Mouse (Mus musculus) skeletal muscle tissue, adult 2 months (tissue): ENCODE results near the gene Agpat1.
A peak's percentile ranks its signal among the peaks of the same experiment; 100 is the strongest.

Experiments used
- DNase-seq: peaks from one replicate; pipeline ENCODE4 v3.0.0-alpha.2; 2012; ENCODE audit warnings: low read depth, low spot score

Agpat1 gene

DNA sequence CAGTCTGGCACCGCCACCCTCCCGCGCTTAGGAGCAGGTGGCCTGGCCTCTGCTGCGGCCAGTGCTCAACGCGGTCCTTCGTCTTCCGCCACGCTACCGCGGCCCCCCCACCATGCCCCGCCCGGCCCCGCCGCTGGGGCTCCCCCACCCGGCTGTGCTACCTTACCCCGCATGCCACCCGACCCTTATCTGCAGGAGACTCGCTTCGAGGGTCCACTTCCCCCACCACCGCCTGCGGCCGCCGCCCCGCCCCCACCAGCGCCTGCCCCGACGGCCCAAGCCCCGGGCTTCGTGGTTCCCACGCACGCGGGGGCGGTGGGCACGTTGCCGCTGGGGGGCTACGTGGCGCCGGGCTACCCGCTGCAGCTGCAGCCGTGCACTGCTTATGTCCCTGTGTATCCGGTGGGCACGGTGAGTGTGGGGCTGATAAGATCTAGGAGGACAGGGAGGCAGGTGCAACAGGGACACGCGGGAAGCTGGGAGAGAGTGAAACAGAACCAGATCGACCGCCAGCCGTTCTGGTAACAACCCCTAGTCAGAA is 26.8 kb downstream of the Agpat1 start:
- no peak for DNase-seq

DNA sequence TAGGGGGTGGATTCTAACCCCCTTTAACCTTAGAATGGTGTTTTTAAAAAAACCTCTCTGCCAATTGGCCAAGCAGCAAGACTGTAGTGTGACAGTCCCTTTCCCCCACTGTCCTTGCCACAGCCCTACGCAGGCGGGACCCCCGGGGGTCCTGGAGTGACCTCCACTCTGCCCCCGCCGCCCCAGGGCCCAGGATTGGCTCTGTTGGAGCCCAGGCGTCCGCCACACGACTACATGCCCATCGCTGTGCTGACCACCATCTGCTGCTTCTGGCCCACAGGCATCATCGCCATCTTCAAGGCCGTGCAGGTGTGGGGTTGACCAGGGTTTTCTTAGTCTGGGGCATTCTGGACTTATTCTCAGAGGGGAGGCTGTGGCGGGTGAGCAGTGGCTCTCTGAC is 27.6 kb downstream of the Agpat1 start:
- DNase-seq = no peak

- peak; percentile 71 for DNase-seq
Measured at GRCm38 (mm10) chr17:34632261-34632691, 28.2 kb downstream of the Agpat1 start.

DNA sequence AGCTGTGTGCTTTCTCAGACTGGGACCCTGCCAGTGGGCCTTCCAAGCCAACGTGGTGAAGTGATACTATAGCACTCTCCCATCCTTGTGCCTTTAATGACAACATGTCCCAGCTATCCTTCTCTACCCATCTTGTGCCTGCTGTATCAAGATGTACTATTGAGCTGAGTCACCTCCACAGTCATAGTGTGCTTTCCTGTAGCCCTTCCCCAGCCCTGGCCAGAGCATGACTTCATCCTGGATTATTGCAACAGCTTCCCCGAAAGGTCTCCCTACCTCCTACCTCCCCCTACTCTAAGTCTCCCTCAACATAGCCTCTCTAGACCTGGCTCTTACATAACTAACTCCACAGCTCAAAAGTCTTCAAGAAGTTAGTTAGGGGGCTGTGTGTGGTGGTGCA is 31.6 kb downstream of the Agpat1 start:
- no peak for DNase-seq

DNA sequence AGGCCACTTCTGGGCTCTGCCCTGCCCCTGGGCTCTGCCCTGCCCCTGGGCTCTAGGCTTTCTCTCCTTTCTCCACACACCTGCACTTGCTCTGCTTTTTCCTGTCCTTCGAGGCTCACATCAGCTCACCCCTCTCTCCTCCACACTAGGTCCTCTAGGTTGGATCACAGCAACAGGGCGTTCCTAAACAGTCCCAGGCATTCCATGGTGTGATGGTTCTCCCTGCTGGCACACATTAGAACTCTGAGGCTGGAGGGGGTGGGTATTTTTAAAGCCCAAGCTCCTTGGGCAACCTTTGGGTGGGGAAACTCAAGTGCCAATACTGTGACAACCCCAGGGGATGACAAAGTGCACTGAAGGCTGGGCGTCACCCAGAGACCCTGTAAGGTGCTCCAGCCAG is 33.4 kb downstream of the Agpat1 start:
- no peak for DNase-seq

GRCm38 (mm10) chr17:34639461-34640255 is 35.6 kb downstream of the Agpat1 start:
- DNase-seq = no peak

GRCm38 (mm10) chr17:34640778-34641601 is 36.9 kb downstream of the Agpat1 start:
- DNase-seq = no peak

GRCm38 (mm10) chr17:34641945-34642344 is 37.9 kb downstream of the Agpat1 start:
- DNase-seq = no peak

- DNase-seq = no peak
Measured at GRCm38 (mm10) chr17:34643379-34643778, 39.3 kb downstream of the Agpat1 start.

DNA sequence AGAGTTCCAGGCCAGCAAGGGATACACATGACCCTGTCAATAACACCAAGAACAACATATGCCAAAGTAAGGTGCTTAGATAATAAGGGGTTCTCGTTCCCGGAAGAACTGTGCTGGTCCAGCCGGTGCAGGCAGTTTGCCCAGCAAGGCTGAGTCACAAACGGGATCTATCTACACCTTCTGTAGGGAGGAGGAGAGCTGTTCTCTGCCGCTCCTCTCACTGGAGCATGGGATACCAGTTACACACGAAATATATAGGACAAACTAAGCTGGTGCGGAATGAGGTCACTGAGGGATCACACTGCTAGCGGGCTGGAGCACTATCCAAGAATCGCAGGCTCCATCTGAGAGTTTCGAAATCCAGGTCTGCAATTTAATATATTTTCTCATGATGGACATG is 39.9 kb downstream of the Agpat1 start:
- DNase-seq = no peak

- DNase-seq = peak; percentile 96
Measured at GRCm38 (mm10) chr17:34644608-34645007, 40.5 kb downstream of the Agpat1 start, which contains the start of gene Fkbpl. Gene Fkbpl, plus strand, starts transcription at chr17:34644764.

GRCm38 (mm10) chr17:34645256-34645829 is 41.3 kb downstream of the Agpat1 start:
- DNase-seq = no peak

DNA sequence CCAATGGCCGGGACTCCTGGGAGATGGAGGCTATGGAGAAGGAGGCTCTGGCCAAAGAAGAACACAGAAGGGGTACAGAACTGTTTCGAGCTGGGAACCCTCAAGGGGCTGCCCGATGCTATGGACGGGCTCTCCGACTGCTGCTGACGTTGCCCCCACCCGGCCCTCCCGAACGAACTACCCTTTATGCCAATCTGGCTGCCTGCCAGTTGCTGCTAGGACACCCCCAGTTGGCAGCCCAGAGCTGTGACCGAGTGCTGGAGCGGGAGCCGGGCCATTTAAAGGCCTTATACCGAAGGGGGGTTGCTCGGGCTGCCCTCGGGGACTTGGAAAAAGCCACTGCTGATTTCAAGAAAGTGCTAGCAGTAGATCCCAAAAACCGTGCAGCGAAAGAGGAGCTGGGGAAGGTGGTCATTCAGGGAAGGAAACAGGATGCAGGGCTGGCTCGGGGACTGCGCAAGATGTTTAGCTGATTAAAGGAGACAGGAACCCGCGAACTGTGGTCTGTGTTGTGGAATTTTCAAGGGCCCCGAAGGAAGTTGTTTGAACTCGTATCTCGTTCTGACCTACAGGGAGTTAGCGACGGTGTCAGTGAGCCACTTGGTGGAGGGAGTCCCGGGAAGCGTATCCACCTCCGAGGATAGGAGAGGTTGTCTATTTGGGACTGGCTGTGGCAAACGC is 41.9 kb downstream of the Agpat1 start:
- DNase-seq = no peak

GRCm38 (mm10) chr17:34646906-34647787 is 43.1 kb downstream of the Agpat1 start, which contains the start of gene Atf6b:
Gene Atf6b, plus strand, starts transcription at chr17:34647146.
- peak; percentile 97 for DNase-seq

DNA sequence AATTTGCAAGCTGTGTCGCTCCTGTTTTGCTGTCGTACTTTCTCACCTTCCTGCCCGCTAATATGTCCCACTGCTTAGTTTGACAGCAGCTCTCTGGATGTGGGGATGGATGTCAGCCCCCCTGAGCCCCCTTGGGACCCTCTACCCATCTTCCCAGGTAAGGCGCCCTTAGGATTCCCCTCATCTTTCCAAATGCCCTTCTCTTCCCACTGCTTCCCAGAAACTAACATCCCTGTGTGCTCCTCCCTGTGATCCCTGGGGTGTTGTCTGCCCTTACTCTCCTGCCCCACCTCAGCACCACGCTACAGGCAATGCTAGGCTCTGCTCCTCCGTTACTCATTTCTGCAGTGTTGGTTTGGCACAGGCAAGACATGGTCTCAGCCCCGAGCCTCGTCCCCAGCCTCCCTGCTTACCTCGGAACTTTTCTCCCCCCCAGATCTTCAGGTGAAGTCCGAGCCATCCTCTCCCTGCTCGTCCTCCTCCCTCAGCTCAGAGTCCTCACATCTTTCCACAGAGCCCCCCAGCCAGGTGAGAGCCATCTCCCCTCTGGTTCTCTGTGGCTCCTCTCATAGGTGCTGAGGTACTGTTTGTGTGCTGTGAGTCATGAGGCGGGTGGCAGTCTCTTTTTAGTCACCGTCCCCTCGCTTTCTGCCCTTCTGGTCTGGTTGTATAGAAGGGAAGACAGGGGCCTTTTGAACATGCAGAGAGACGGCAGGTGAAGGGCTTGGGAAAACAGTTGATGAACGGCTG is 44.3 kb downstream of the Agpat1 start:
- DNase-seq = no peak

GRCm38 (mm10) chr17:34649106-34649864 is 45.2 kb downstream of the Agpat1 start:
- no peak for DNase-seq

DNA sequence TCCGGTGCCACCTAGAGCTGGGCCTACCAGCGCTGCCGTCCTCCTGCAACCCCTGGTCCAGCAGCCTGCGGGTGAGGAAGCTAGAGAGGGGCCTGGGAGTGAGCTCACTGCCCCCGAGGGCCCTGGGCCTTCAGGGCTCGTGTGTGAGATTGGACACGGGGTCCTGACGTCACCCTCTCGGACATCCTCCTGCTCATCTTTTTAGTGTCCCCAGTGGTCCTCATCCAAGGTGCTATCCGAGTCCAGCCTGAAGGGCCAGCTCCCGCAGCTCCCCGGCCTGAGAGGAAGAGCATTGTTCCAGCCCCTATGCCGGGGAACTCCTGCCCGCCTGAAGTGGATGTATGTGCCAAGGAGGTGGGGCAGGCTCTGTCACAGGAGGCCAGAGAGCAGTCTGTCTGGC is 46.7 kb downstream of the Agpat1 start:
- DNase-seq = no peak

DNA sequence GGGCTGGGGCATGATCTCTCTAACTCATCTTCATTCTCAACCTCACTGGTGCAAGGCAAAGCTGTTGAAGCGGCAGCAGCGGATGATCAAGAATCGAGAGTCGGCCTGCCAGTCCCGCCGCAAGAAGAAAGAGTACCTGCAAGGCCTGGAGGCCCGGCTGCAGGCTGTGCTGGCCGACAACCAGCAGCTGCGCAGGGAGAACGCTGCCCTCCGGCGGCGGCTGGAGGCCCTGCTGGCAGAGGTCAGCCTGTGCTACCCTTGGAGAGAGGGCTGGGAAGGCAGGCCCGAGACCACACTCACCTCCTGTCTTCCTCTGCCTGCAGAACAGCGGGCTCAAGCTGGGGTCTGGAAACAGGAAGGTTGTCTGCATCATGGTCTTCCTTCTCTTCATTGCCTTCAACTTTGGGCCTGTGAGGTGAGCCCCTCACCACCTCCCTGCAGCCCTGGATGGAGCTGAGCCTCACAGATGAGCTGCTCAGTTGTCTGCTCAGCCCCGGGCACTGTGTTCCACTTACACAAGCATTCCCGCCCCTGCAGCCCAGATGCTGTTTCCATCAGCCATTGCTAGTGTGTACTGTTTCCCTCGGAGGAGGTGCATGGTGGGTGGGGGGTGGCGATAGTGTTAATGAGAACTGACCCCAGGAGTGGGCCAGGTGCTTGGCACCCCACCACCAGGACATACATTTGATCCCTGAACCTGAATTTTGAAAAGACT is 47.6 kb downstream of the Agpat1 start:
- no peak for DNase-seq
